Mouse (Mus musculus) liver, embryonic 11.5 days (tissue): Measurements from ENCODE around the gene Cyp27b1. TPM values are rescaled to one million over a fixed set of nuclear protein-coding genes. Genes with fewer than 3 reads are reported as not detected.

Source experiments
- ATAC-seq: fragments of 200-750 bp; cut with Nextera tagmentation; replicated peaks from 2 replicates; pipeline ENCODE4 v1.8.0; 2017; ENCODE audit warnings: moderate number of reproducible peaks, mild to moderate bottlenecking, moderate TSS enrichment, moderate library complexity; ENCODE audit not compliant: low FRiP score
- DNase-seq: peaks from one replicate; pipeline ENCODE4 v3.0.0-alpha.2; 2017; ENCODE audit warnings: low spot score
- H3K27ac ChIP-seq: fragments of 300-500 bp; sonication (generic); 2 replicates; pipeline ENCODE4 v1.5.1; 2014; ENCODE audit warnings: mild to moderate bottlenecking, low read depth, low read length, control low read depth
- H3K27me3 ChIP-seq: fragments of 300-500 bp; sonication (generic); replicated peaks from 2 replicates; pipeline ENCODE4 v1.6.1; 2014; ENCODE audit warnings: low read length, mixed read lengths; ENCODE audit not compliant: control insufficient read depth, insufficient read depth
- H3K36me3 ChIP-seq: fragments of 300-500 bp; sonication (generic); 2 replicates; pipeline ENCODE4 v1.6.1; 2014; ENCODE audit warnings: mild to moderate bottlenecking, low read length, moderate library complexity, mixed read lengths; ENCODE audit not compliant: control insufficient read depth, insufficient read depth
- H3K4me1 ChIP-seq: fragments of 300-500 bp; sonication (generic); replicated peaks from 2 replicates; pipeline ENCODE4 v1.6.1; 2014; ENCODE audit warnings: low read length, mixed read lengths; ENCODE audit not compliant: control insufficient read depth, insufficient read depth
- H3K4me2 ChIP-seq: fragments of 300-500 bp; sonication (generic); 2 replicates; pipeline ENCODE4 v1.6.1; 2014; ENCODE audit warnings: mild to moderate bottlenecking, control low read depth, moderate library complexity
- H3K4me3 ChIP-seq: fragments of 300-500 bp; sonication (generic); 2 replicates; pipeline ENCODE4 v1.5.1; 2014; ENCODE audit warnings: low read depth, low read length, control low read depth
- H3K9ac ChIP-seq: fragments of 300-500 bp; sonication (generic); 2 replicates; pipeline ENCODE4 v1.6.1; 2014; ENCODE audit warnings: low read depth, low read length, control low read depth
- H3K9me3 ChIP-seq: fragments of 300-500 bp; sonication (generic); 2 replicates; pipeline ENCODE4 v1.6.1; 2016; ENCODE audit warnings: low read length, inconsistent platforms, mixed read lengths; ENCODE audit not compliant: control insufficient read depth
- WGBS: fragments of 180-500 bp; shearing (Covaris S2); extraction: QIAGEN DNeasy Blood & Tissue Kit; methylation state at CpG from one replicate; pipeline ENCODE4 v1.1.7; 2014; 5-methylcytosine and 5-hydroxymethylcytosine counted together
- polyA plus RNA-seq: library from polyadenylated mRNA; unstranded; fragments of >200 nt; fragmentation: Nextera tagmentation; extraction: Ambion mirVana; gene quantifications from 2 replicates; pipeline ENCODE4 v1.2.1, GENCODE M21; 2014

Gene Cyp27b1
- polyA plus RNA-seq, 1 experiment from 2014 or later = not detected

- no peak for ATAC-seq
- no peaks in the 10 kb centered on the region for H3K9me3 ChIP-seq
- peak overlapping the region; percentile 86 for H3K4me3 ChIP-seq
- no peak for DNase-seq
- peak overlapping the region; percentile 100 for H3K4me2 ChIP-seq
- peaks cover 7% of the 10 kb centered on the region for H3K4me1 ChIP-seq
- H3K9ac ChIP-seq = peak overlapping the region; percentile 78
- no peaks in the 10 kb centered on the region for H3K36me3 ChIP-seq
- WGBS = 19% methylated on average over 5 of the region's 5 CpGs
- peak overlapping the region; percentile 34; the same call in 1 of the 2 replicates for H3K27ac ChIP-seq
- peaks cover 16% of the 10 kb centered on the region for H3K27me3 ChIP-seq
These were observed 5.5 kb upstream of the Cyp27b1 start for GRCm38 (mm10) chr10:127042468-127043115.

- Histone ChIP-seq H3K36me3 (no peaks in the 10 kb centered on the region), H3K9ac (peak overlapping the region; percentile 14; the same call in 1 of the 2 replicates), H3K4me1 (peaks cover 7% of the 10 kb centered on the region), H3K4me3 (no peak overlapping the region), H3K9me3 (no peaks in the 10 kb centered on the region), H3K27me3 (peaks cover 22% of the 10 kb centered on the region), H3K4me2 (peak overlapping the region; percentile 14), H3K27ac (no peak overlapping the region)
- WGBS = 93% methylated on average over 6 of the region's 6 CpGs
- no peak for DNase-seq
- ATAC-seq = no peak
These were observed 4.9 kb upstream of the Cyp27b1 start for GRCm38 (mm10) chr10:127043187-127043586.

GRCm38 (mm10) chr10:127048608-127049394 is 751 bp downstream of the Cyp27b1 start:
- peak overlapping the region; percentile 30 for H3K4me2 ChIP-seq
- DNase-seq = no peak
- ATAC-seq = no peak
- H3K9me3 ChIP-seq = no peaks in the 10 kb centered on the region
- 7% methylated on average over 35 of the region's 35 CpGs for WGBS
- H3K4me1 ChIP-seq = peaks cover 3% of the 10 kb centered on the region; the same call in 1 of the 2 replicates
- H3K27ac ChIP-seq = no peak overlapping the region
- H3K27me3 ChIP-seq = peaks cover 56% of the 10 kb centered on the region
- H3K36me3 ChIP-seq = no peaks in the 10 kb centered on the region
- no peak overlapping the region; the same call in 1 of the 2 replicates for H3K4me3 ChIP-seq
- H3K9ac ChIP-seq = no peak overlapping the region

- ATAC-seq (0 out of 2 replicates have a peak, but pooled peaks have one; percentile 30), DNase-seq (no peak)
These were observed 1.5 kb downstream of the Cyp27b1 start for GRCm38 (mm10) chr10:127049395-127050118.

GRCm38 (mm10) chr10:127050119-127050474 is 2.0 kb downstream of the Cyp27b1 start:
- no peak overlapping the region for H3K9ac ChIP-seq
- H3K9me3 ChIP-seq = no peaks in the 10 kb centered on the region
- no peaks in the 10 kb centered on the region for H3K36me3 ChIP-seq
- ATAC-seq (no peak), DNase-seq (no peak)
- WGBS = 12% methylated on average over 10 of the region's 10 CpGs
- H3K27ac ChIP-seq = no peak overlapping the region
- H3K4me1 ChIP-seq = peaks cover 3% of the 10 kb centered on the region; the same call in 1 of the 2 replicates
- no peak overlapping the region for H3K4me2 ChIP-seq
- H3K27me3 ChIP-seq = peaks cover 56% of the 10 kb centered on the region
- no peak overlapping the region for H3K4me3 ChIP-seq

More at GRCm38 (mm10) chr10:127049395-127050118, 1.5 kb downstream of the Cyp27b1 start:
- peaks cover 56% of the 10 kb centered on the region for H3K27me3 ChIP-seq
- no peak overlapping the region for H3K9ac ChIP-seq
- H3K4me2 ChIP-seq = peak overlapping the region; percentile 30
- H3K27ac ChIP-seq = no peak overlapping the region
- H3K36me3 ChIP-seq = no peaks in the 10 kb centered on the region
- H3K9me3 ChIP-seq = no peaks in the 10 kb centered on the region
- peaks cover 3% of the 10 kb centered on the region; the same call in 1 of the 2 replicates for H3K4me1 ChIP-seq
- peak overlapping the region; percentile 5; the same call in 1 of the 2 replicates for H3K4me3 ChIP-seq
- WGBS = 3% methylated on average over 29 of the region's 29 CpGs

- no peak overlapping the region for H3K4me2 ChIP-seq
- H3K9me3 ChIP-seq = no peaks in the 10 kb centered on the region
These were observed 6.6 kb downstream of the Cyp27b1 start for GRCm38 (mm10) chr10:127054646-127055045.

GRCm38 (mm10) chr10:127055406-127055805 is 7.4 kb downstream of the Cyp27b1 start:
- Histone ChIP-seq H3K9ac (no peak overlapping the region), H3K27me3 (peaks cover 57% of the 10 kb centered on the region)
- ATAC-seq = no peak

More at GRCm38 (mm10) chr10:127054646-127055045, 6.6 kb downstream of the Cyp27b1 start:
- peaks cover 57% of the 10 kb centered on the region for H3K27me3 ChIP-seq
- no peak overlapping the region for H3K9ac ChIP-seq
- peaks cover 11% of the 10 kb centered on the region; the same call in 1 of the 2 replicates for H3K4me1 ChIP-seq
- WGBS = 52% methylated on average over 4 of the region's 4 CpGs
- no peaks in the 10 kb centered on the region for H3K36me3 ChIP-seq
- DNase-seq (no peak), ATAC-seq (no peak)
- H3K27ac ChIP-seq = no peak overlapping the region
- no peak overlapping the region for H3K4me3 ChIP-seq

GRCm38 (mm10) chr10:127056490-127056889 is 8.4 kb downstream of the Cyp27b1 start:
- no peaks in the 10 kb centered on the region for H3K9me3 ChIP-seq
- ATAC-seq (no peak), DNase-seq (no peak)
- no peak overlapping the region for H3K4me3 ChIP-seq
- H3K4me1 ChIP-seq = peaks cover 8% of the 10 kb centered on the region
- WGBS = 83% methylated on average over 20 of the region's 20 CpGs
- H3K36me3 ChIP-seq = no peaks in the 10 kb centered on the region
- H3K27me3 ChIP-seq = peaks cover 57% of the 10 kb centered on the region
- H3K9ac ChIP-seq = no peak overlapping the region
- H3K4me2 ChIP-seq = no peak overlapping the region
- H3K27ac ChIP-seq = no peak overlapping the region

More at GRCm38 (mm10) chr10:127055406-127055805, 7.4 kb downstream of the Cyp27b1 start:
- Histone ChIP-seq H3K9me3 (no peaks in the 10 kb centered on the region), H3K4me2 (no peak overlapping the region), H3K4me1 (peaks cover 11% of the 10 kb centered on the region), H3K27ac (no peak overlapping the region), H3K4me3 (no peak overlapping the region), H3K36me3 (no peaks in the 10 kb centered on the region)
- 65% methylated on average over 8 of the region's 8 CpGs for WGBS
- no peak for DNase-seq
